In the genomic region with DNA sequence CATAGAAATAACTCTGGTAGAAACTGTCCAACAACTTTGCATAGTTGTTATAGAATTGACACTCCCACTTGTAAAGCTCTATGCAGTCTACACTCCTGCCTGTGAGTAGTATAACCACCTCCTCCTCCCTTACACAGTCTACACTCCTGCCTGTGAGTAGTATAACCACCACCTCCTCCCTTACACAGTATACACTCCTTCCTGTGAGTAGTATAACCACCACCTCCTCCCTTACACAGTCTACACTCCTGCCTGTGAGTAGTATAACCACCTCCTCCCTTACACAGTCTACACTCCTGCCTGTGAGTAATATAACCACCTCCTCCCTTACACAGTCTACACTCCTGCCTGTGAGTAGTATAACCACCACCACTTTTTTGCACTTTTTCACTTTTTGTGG, we compare ENCODE assay signal across 7 mouse cellular contexts. TPM values are rescaled to one million over a fixed set of nuclear protein-coding genes. Genes with fewer than 3 reads are reported as not detected.
DNase-seq lines count a peak whose midpoint lies in the region; ATAC-seq lines count a peak whose summit lies in the region.
"Not testable (repeated sequence)": the region's sequence is repeated elsewhere in the genome, so short reads cannot be mapped to it uniquely, and the experiment has no call there.

No protein-coding gene starts in this region.

- DNase-seq in NIH3T3 (ENCODE audit: low read depth), result peak; percentile 55
- DNase-seq in embryonic facial prominence, embryonic 11.5 days (ENCODE audit: low spot score), result not testable (repeated sequence)
- DNase-seq in forelimb bud, embryonic 11.5 days (ENCODE audit: low read depth, low spot score), result peak; percentile 85

- H3K36me3 ChIP-seq in embryonic facial prominence, embryonic 11.5 days (replicated peaks; ENCODE audit: control insufficient read depth, insufficient read depth, low read depth, low read length), result not testable (repeated sequence)
- peaks cover 16% of the 10 kb centered on the region for H3K36me3 ChIP-seq in hindbrain, embryonic 15.5 days
- H3K36me3 ChIP-seq in limb, embryonic 12.5 days, result peaks cover 36% of the 10 kb centered on the region
- peaks cover 39% of the 10 kb centered on the region for H3K36me3 ChIP-seq in megakaryocyte, embryonic 14.5 days (replicated peaks; ENCODE audit: low read length)
- H3K36me3 ChIP-seq in neural tube, embryonic 13.5 days, result peaks cover 38% of the 10 kb centered on the region

- H3K9me3 ChIP-seq in embryonic facial prominence, embryonic 11.5 days (replicated peaks; ENCODE audit: control insufficient read depth, low read length); hindbrain, embryonic 15.5 days; limb, embryonic 12.5 days; megakaryocyte, embryonic 14.5 days; neural tube, embryonic 13.5 days: not testable (repeated sequence)

- not testable (repeated sequence) for H3K27me3 ChIP-seq in embryonic facial prominence, embryonic 11.5 days (ENCODE audit: control insufficient read depth, insufficient read depth, low read length); hindbrain, embryonic 15.5 days; limb, embryonic 12.5 days; megakaryocyte, embryonic 14.5 days (replicated peaks); neural tube, embryonic 13.5 days

- not testable (repeated sequence) for H3K4me1 ChIP-seq in embryonic facial prominence, embryonic 11.5 days (ENCODE audit: control insufficient read depth, insufficient read depth, low read length); hindbrain, embryonic 15.5 days (replicated peaks); limb, embryonic 12.5 days (replicated peaks); megakaryocyte, embryonic 14.5 days; neural tube, embryonic 13.5 days (replicated peaks)

- H3K4me3 ChIP-seq in embryonic facial prominence, embryonic 11.5 days (ENCODE audit: low read depth, low read length); hindbrain, embryonic 15.5 days; limb, embryonic 12.5 days (replicated peaks); neural tube, embryonic 13.5 days: not testable (repeated sequence)
- H3K4me3 ChIP-seq in megakaryocyte, embryonic 14.5 days (replicated peaks), result peak overlapping the region; percentile 0

- peak; percentile 89 for ATAC-seq in embryonic facial prominence, embryonic 11.5 days (replicated peaks; ENCODE audit: insufficient number of reproducible peaks, low FRiP score, low TSS enrichment, low read depth)
- peak; percentile 92 for ATAC-seq in hindbrain, embryonic 15.5 days (ENCODE audit: low FRiP score, low read depth)
- peak; percentile 87 for ATAC-seq in limb, embryonic 12.5 days (ENCODE audit: insufficient number of reproducible peaks, insufficient read depth, low FRiP score, low TSS enrichment, low read depth)
- peak; percentile 91 for ATAC-seq in neural tube, embryonic 13.5 days (ENCODE audit: low read depth)

- not testable (repeated sequence) for H3K4me2 ChIP-seq in embryonic facial prominence, embryonic 11.5 days (ENCODE audit: low read depth, low read length); hindbrain, embryonic 15.5 days; limb, embryonic 12.5 days; neural tube, embryonic 13.5 days

- not testable (repeated sequence) for H3K27ac ChIP-seq in embryonic facial prominence, embryonic 11.5 days (replicated peaks; ENCODE audit: low read depth, low read length); hindbrain, embryonic 15.5 days (replicated peaks); limb, embryonic 12.5 days; neural tube, embryonic 13.5 days (replicated peaks)

- H3K9ac ChIP-seq in embryonic facial prominence, embryonic 11.5 days (replicated peaks; ENCODE audit: low read length); hindbrain, embryonic 15.5 days; limb, embryonic 12.5 days (replicated peaks); neural tube, embryonic 13.5 days: not testable (repeated sequence)

RNA-seq across cellular contexts. Expression of a gene that starts 27.7 kb away (rescaled TPM):
- polyA plus RNA-seq in embryonic facial prominence, embryonic 11.5 days (2014; fragmentation: Nextera tagmentation; extraction: Ambion mirVana), result 11.3 and 13.1 TPM in 2 replicates
- 12.5 and 13.3 TPM in 2 replicates for polyA plus RNA-seq in hindbrain, embryonic 15.5 days (2015; fragmentation: Nextera tagmentation; extraction: Ambion mirVana)
- polyA plus RNA-seq in limb, embryonic 12.5 days (2016; fragmentation: Nextera tagmentation; extraction: Ambion mirVana), result 9.4 and 9.9 TPM in 2 replicates
- polyA plus RNA-seq in megakaryocyte, embryonic 14.5 days (2012; ENCODE audit: insufficient read depth, low replicate concordance), result 4.3 TPM in 1 of 2 replicates, not detected in the other
- polyA plus RNA-seq in neural tube, embryonic 13.5 days (2015; fragmentation: Nextera tagmentation; extraction: Ambion mirVana), result 13.1 and 14.3 TPM in 2 replicates
